Mouse (Mus musculus) limb, embryonic 15.5 days (tissue): ENCODE data around the gene Capn2. TPM values are rescaled to one million over a fixed set of nuclear protein-coding genes. Genes with fewer than 3 reads are reported as not detected.

Source experiments
- ATAC-seq: fragments of 200-750 bp; cut with Nextera tagmentation; 2 replicates; pipeline ENCODE4 v1.8.0; 2017; ENCODE audit warnings: low read depth, moderate TSS enrichment; ENCODE audit not compliant: insufficient number of reproducible peaks, low FRiP score, low TSS enrichment
- H3K27ac ChIP-seq: fragments of 300-500 bp; sonication (generic); 2 replicates; pipeline ENCODE4 v1.5.1; 2015; ENCODE audit warnings: moderate library complexity, mild to moderate bottlenecking, inconsistent platforms
- H3K27me3 ChIP-seq: fragments of 300-500 bp; sonication (generic); 2 replicates; pipeline ENCODE4 v1.6.1; 2015; ENCODE audit warnings: inconsistent platforms
- H3K36me3 ChIP-seq: fragments of 300-500 bp; sonication (generic); 2 replicates; pipeline ENCODE4 v1.6.1; 2015; ENCODE audit warnings: inconsistent platforms
- H3K4me1 ChIP-seq: fragments of 300-500 bp; sonication (generic); 2 replicates; pipeline ENCODE4 v1.6.1; 2015; ENCODE audit warnings: inconsistent platforms
- H3K4me2 ChIP-seq: fragments of 300-500 bp; sonication (generic); 2 replicates; pipeline ENCODE4 v1.6.1; 2015; ENCODE audit warnings: mild to moderate bottlenecking, inconsistent platforms
- H3K4me3 ChIP-seq: fragments of 300-500 bp; sonication (generic); 2 replicates; pipeline ENCODE4 v1.5.1; 2015; ENCODE audit warnings: mild to moderate bottlenecking, inconsistent platforms
- H3K9ac ChIP-seq: fragments of 300-500 bp; sonication (generic); 2 replicates; pipeline ENCODE4 v1.6.1; 2015; ENCODE audit warnings: inconsistent platforms
- H3K9me3 ChIP-seq: fragments of 300-500 bp; sonication (generic); 2 replicates; pipeline ENCODE4 v1.6.1; 2016; ENCODE audit warnings: inconsistent platforms
- WGBS: fragments of 180-500 bp; shearing (Covaris S2); methylation state at CpG from one replicate; pipeline ENCODE4 v1.1.7; 2015; 5-methylcytosine and 5-hydroxymethylcytosine counted together
- polyA plus RNA-seq: library from polyadenylated mRNA; unstranded; fragments of >200 nt; fragmentation: Nextera tagmentation; extraction: Ambion mirVana; gene quantifications from 2 replicates; pipeline ENCODE4 v1.2.1, GENCODE M21; 2015

The Capn2 gene
- polyA plus RNA-seq: 150 and 151 TPM in 2 replicates

GRCm38 (mm10) chr1:182516758-182517676, at the start of gene Capn2:
Gene Capn2, minus strand, starts transcription at chr1:182517608.
- H3K36me3 ChIP-seq: peaks cover 13% of the 10 kb centered on the region
- peaks cover 71% of the 10 kb centered on the region for H3K4me1 ChIP-seq
- peak within 1 kb of the TSS; percentile 81 for H3K4me3 ChIP-seq
- H3K27ac ChIP-seq: peak within 1 kb of the TSS; percentile 95
- no peaks in the 10 kb centered on the region for H3K27me3 ChIP-seq
- ATAC-seq: peak; percentile 75
- H3K4me2 ChIP-seq: peak within 1 kb of the TSS; percentile 58
- peak within 1 kb of the TSS; percentile 88 for H3K9ac ChIP-seq
- WGBS: under 1% methylated on average over 78 of the region's 84 CpGs
- no peaks in the 10 kb centered on the region for H3K9me3 ChIP-seq

GRCm38 (mm10) chr1:182565351-182565835, 48.0 kb upstream of the Capn2 start:
- 84% methylated on average over 6 of the region's 6 CpGs for WGBS
- peaks cover 16% of the 10 kb centered on the region for H3K4me1 ChIP-seq
- no peak overlapping the region for H3K9ac ChIP-seq
- no peak overlapping the region for H3K27ac ChIP-seq
- H3K27me3 ChIP-seq: no peaks in the 10 kb centered on the region
- ATAC-seq: no peak
- no peak overlapping the region for H3K4me2 ChIP-seq
- H3K9me3 ChIP-seq: no peaks in the 10 kb centered on the region
- no peak overlapping the region for H3K4me3 ChIP-seq
- no peaks in the 10 kb centered on the region for H3K36me3 ChIP-seq

- no peaks in the 10 kb centered on the region for H3K27me3 ChIP-seq
- 70% methylated on average over 5 of the region's 5 CpGs for WGBS
- no peak within 1 kb of the TSS for H3K27ac ChIP-seq
- H3K4me1 ChIP-seq: peaks cover 16% of the 10 kb centered on the region
- H3K4me2 ChIP-seq: no peak within 1 kb of the TSS
- H3K9me3 ChIP-seq: no peaks in the 10 kb centered on the region
- no peak for ATAC-seq
- no peaks in the 10 kb centered on the region for H3K36me3 ChIP-seq
- H3K4me3 ChIP-seq: no peak within 1 kb of the TSS
- no peak within 1 kb of the TSS for H3K9ac ChIP-seq
These were observed 47.2 kb upstream of the Capn2 start, which contains the start of gene Capn8 for GRCm38 (mm10) chr1:182564408-182565120. Gene Capn8, plus strand, starts transcription at chr1:182565007.

GRCm38 (mm10) chr1:182562576-182563370, 45.4 kb upstream of the Capn2 start:
- Histone ChIP-seq H3K27ac (no peak overlapping the region), H3K4me2 (no peak overlapping the region), H3K36me3 (no peaks in the 10 kb centered on the region), H3K4me3 (no peak overlapping the region), H3K9ac (no peak overlapping the region), H3K27me3 (no peaks in the 10 kb centered on the region), H3K9me3 (no peaks in the 10 kb centered on the region), H3K4me1 (peaks cover 16% of the 10 kb centered on the region)
- ATAC-seq: 0 out of 2 replicates have a peak, but pooled peaks have one; percentile 3
- 29% methylated on average over 16 of the region's 16 CpGs for WGBS

GRCm38 (mm10) chr1:182561945-182562514, 44.6 kb upstream of the Capn2 start:
- ATAC-seq: no peak
- H3K36me3 ChIP-seq: no peaks in the 10 kb centered on the region
- no peak overlapping the region for H3K27ac ChIP-seq
- no peak overlapping the region for H3K9ac ChIP-seq
- H3K27me3 ChIP-seq: no peaks in the 10 kb centered on the region
- no peak overlapping the region for H3K4me2 ChIP-seq
- WGBS: 60% methylated on average over 11 of the region's 11 CpGs
- H3K4me1 ChIP-seq: peaks cover 16% of the 10 kb centered on the region
- no peaks in the 10 kb centered on the region for H3K9me3 ChIP-seq
- H3K4me3 ChIP-seq: no peak overlapping the region

- H3K27ac ChIP-seq: no peak overlapping the region
- WGBS: 23% methylated on average over 3 of the region's 3 CpGs
- no peak for ATAC-seq
These were observed 43.1 kb upstream of the Capn2 start for GRCm38 (mm10) chr1:182560390-182561098.

GRCm38 (mm10) chr1:182559530-182559929, 42.1 kb upstream of the Capn2 start:
- Histone ChIP-seq H3K9me3 (no peaks in the 10 kb centered on the region), H3K4me3 (no peak overlapping the region), H3K27ac (no peak overlapping the region), H3K9ac (no peak overlapping the region), H3K4me1 (peaks cover 16% of the 10 kb centered on the region), H3K27me3 (no peaks in the 10 kb centered on the region), H3K36me3 (no peaks in the 10 kb centered on the region), H3K4me2 (no peak overlapping the region)
- WGBS: 79% methylated on average over 11 of the region's 11 CpGs
- no peak for ATAC-seq

More at GRCm38 (mm10) chr1:182560390-182561098, 43.1 kb upstream of the Capn2 start:
- Histone ChIP-seq H3K27me3 (no peaks in the 10 kb centered on the region), H3K36me3 (no peaks in the 10 kb centered on the region), H3K9ac (no peak overlapping the region), H3K4me2 (no peak overlapping the region), H3K9me3 (no peaks in the 10 kb centered on the region), H3K4me3 (no peak overlapping the region), H3K4me1 (peaks cover 16% of the 10 kb centered on the region)

GRCm38 (mm10) chr1:182558271-182558670, 40.9 kb upstream of the Capn2 start:
- Histone ChIP-seq H3K27ac (no peak overlapping the region), H3K36me3 (no peaks in the 10 kb centered on the region), H3K9me3 (no peaks in the 10 kb centered on the region), H3K4me2 (no peak overlapping the region), H3K27me3 (no peaks in the 10 kb centered on the region), H3K4me1 (peaks cover 16% of the 10 kb centered on the region), H3K4me3 (no peak overlapping the region), H3K9ac (no peak overlapping the region)
- 45% methylated on average over 4 of the region's 4 CpGs for WGBS
- no peak for ATAC-seq

GRCm38 (mm10) chr1:182553649-182554375, 36.4 kb upstream of the Capn2 start:
- no peaks in the 10 kb centered on the region for H3K4me1 ChIP-seq
- ATAC-seq: no peak
- WGBS: 64% methylated on average over 12 of the region's 12 CpGs
- no peaks in the 10 kb centered on the region for H3K27me3 ChIP-seq
- no peak overlapping the region for H3K27ac ChIP-seq
- H3K9ac ChIP-seq: no peak overlapping the region
- no peaks in the 10 kb centered on the region for H3K36me3 ChIP-seq
- no peak overlapping the region for H3K4me2 ChIP-seq
- no peak overlapping the region for H3K4me3 ChIP-seq
- no peaks in the 10 kb centered on the region for H3K9me3 ChIP-seq

- Histone ChIP-seq H3K36me3 (no peaks in the 10 kb centered on the region), H3K4me3 (no peak overlapping the region), H3K27ac (no peak overlapping the region), H3K4me2 (no peak overlapping the region), H3K4me1 (no peaks in the 10 kb centered on the region), H3K9me3 (no peaks in the 10 kb centered on the region), H3K9ac (no peak overlapping the region), H3K27me3 (no peaks in the 10 kb centered on the region)
- WGBS: 63% methylated on average over 8 of the region's 8 CpGs
- no peak for ATAC-seq
These were observed 33.4 kb upstream of the Capn2 start for GRCm38 (mm10) chr1:182550761-182551160.
